Mouse (Mus musculus): ENCODE results near the gene Gm8897. TPM values are rescaled to one million over a fixed set of nuclear protein-coding genes. Genes with fewer than 3 reads are reported as not detected.
"Not testable (repeated sequence)": the region's sequence is repeated elsewhere in the genome, so short reads cannot be mapped to it uniquely, and the experiment has no call there.

The Gm8897 gene
- polyA plus RNA-seq (2017; shearing (Covaris generic)): not detected

DNA sequence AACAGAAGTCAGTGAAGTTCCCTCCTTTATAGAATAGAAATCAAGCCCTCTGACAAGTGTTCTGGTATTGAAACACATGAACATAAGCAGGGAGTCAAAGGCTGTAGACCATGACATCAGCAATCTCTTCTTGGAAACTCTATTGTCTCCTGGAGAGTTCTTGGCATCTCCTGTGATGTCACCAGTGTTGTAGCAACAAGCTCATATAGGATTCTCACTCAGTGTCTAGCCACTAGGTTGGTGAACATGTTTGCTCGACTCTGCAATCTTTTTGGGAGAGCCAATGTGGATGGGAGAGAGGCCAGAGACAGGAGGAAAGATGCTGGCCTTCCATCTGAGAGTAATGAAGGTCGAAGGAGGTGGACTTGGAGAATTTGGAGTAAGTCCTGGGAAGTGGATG is at the start of gene Gm8897:
Gene Gm8897 (plus strand): TSS at position 301 of the 400 bp plus-strand sequence.
- ATAC-seq: not testable (repeated sequence)

DNA sequence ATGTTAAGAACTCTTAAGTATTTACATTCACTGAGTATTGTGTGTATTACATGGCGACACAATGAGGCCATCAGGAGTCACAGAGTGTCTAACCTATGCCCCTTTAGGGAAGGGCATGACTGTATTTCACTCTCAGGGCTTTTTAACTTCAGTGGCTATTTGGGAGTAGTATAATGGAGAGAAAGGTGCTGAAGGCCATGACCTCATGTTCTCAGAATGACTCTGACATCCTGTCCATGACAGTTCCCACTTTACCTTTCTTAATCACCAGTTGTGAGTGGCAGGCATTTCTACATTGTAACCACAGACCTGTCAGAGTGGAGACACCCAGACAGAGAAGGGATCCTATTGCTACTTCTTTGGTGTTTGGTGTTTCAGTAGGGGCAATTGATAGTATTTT is 473 bp downstream of the Gm8897 start:
- not testable (repeated sequence) for ATAC-seq

Other genes starting within 250 kb of the Gm8897 start
- not detected for gene Gm5861, start 233.3 kb upstream of the Gm8897 start, polyA plus RNA-seq (2017; shearing (Covaris generic))
- not detected for gene Gm8890, start 160.4 kb upstream of the Gm8897 start, polyA plus RNA-seq (2017; shearing (Covaris generic))
- not detected for gene Speer1, start 74.9 kb upstream of the Gm8897 start, polyA plus RNA-seq (2017; shearing (Covaris generic))
- not detected for gene Gm8906, start 86.3 kb downstream of the Gm8897 start, polyA plus RNA-seq (2017; shearing (Covaris generic))
- gene Gm6460, start 178.5 kb downstream of the Gm8897 start, polyA plus RNA-seq (2017; shearing (Covaris generic)): under 1 TPM in 1 of 2 experiments, not detected in 1; 0.28 TPM

All from CD4-positive, CD25-positive, alpha-beta regulatory T cell, adult 4 months (primary cell).